Mouse (Mus musculus) heart, adult 2 months (tissue): ENCODE measurements at regions not wholly inside any gene's neighbourhood (a gene's known extent, or its start where the extent isn't known, plus 50 kb on each side); places are given as distances from the start of the nearest gene placed in this dataset.

Experiments used
- DNase-seq, 2 experiments: peaks; one replicate each; pipeline ENCODE4 v3.0.0; 2021
- H3K27ac ChIP-seq: fragments of 200-600 bp; 2 replicates; pipeline ENCODE4 v1.8.1; 2022
- H3K27me3 ChIP-seq: fragments of 200-500 bp; 2 replicates; pipeline ENCODE4 v1.6.1; 2012; ENCODE audit warnings: mild to moderate bottlenecking, low read length, inconsistent platforms, mixed read lengths; ENCODE audit not compliant: control insufficient read depth, insufficient read depth
- H3K36me3 ChIP-seq: fragments of 200-500 bp; 2 replicates; pipeline ENCODE4 v1.6.1; 2012; ENCODE audit warnings: low read length, inconsistent platforms; ENCODE audit not compliant: control insufficient read depth, insufficient read depth
- H3K4me1 ChIP-seq: fragments of 200-500 bp; 2 replicates; pipeline ENCODE4 v1.6.1; 2011; ENCODE audit warnings: low read length; ENCODE audit not compliant: control insufficient read depth, insufficient read depth
- H3K4me3 ChIP-seq: fragments of 200-600 bp; 2 replicates; pipeline ENCODE4 v1.8.1; 2022
- H3K79me2 ChIP-seq: fragments of 200-500 bp; replicated peaks from 2 replicates; pipeline ENCODE4 v1.6.1; 2012; ENCODE audit warnings: mild to moderate bottlenecking, inconsistent platforms, low read length, moderate library complexity, mixed read lengths; ENCODE audit not compliant: control insufficient read depth, insufficient read depth
- H3K9ac ChIP-seq: fragments of 200-500 bp; 2 replicates; pipeline ENCODE4 v1.6.1; 2012; ENCODE audit warnings: low read depth, mild to moderate bottlenecking, control low read depth, inconsistent platforms, low read length, mixed read lengths
- CTCF ChIP-seq: fragments of 200-600 bp; IDR thresholded peaks from 2 replicates; pipeline ENCODE4 v1.8.1; 2022; ENCODE audit warnings: antibody characterized with exemption, mild to moderate bottlenecking, moderate library complexity
- EP300 ChIP-seq: fragments of 200-500 bp; IDR thresholded peaks from 2 replicates; pipeline ENCODE4 v1.6.1; 2011; ENCODE audit warnings: low read depth, low read length, control low read depth; ENCODE audit not compliant: insufficient read depth
- POLR2A ChIP-seq: fragments of 200-500 bp; IDR thresholded peaks from 2 replicates; pipeline ENCODE4 v1.6.1; 2011; ENCODE audit warnings: mild to moderate bottlenecking, low read depth, low read length, control low read depth; ENCODE audit not compliant: insufficient read depth
- WGBS: fragments of 180-500 bp; shearing (Covaris S2); methylation state at CpG from one replicate; pipeline ENCODE4 v1.1.7; 2018; 5-methylcytosine and 5-hydroxymethylcytosine counted together
- intact Hi-C: fragments of 180-260 bp; cut with DNase I; formaldehyde crosslinking; loops from one replicate; pipeline ENCODE4 v1.15.1; 2025

DNA sequence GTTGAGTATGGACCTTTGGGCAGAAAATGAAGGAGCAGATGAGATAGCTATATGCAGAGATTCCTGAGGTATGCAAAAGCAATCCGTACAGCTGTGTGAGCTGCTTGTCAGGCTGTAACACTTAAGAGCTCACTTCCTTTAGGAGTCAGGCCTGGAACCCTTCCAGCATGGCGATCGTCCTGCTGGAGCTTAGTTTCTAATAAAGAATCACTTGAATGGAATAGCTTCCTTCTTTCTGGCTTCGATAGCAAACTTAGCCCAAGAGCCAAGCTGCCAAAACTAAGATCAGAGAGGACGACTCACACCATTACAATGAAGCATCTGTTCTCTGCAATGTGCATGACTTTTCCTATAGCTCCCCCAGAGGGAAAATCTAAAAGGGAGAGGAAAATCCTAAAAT lies 253.4 kb upstream of the Amot start:
- no peak overlapping the region for H3K4me3 ChIP-seq

DNA sequence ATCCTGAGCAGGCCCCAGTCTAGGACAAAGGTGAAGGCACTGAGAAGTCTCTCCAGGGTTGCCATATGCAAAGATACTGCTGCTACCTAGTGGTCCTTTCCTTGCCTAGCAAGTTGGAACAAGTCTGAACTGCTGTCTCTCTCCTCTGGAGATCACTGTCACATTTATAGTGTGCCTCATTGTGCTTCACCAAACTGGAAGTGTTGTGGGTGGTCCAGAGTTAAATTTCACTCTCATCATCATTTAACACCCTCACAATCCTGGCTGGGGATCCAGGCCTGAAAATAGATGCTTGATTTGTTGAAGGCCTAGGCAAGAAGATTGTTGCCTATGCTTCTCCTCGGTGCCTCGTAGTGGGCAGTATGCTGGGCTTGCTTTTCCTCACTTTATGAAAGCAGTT lies 248.4 kb upstream of the Amot start:
- H3K4me3 ChIP-seq, result no peak overlapping the region
- H3K9ac ChIP-seq, result no peak overlapping the region
- no peaks in the 10 kb centered on the region for H3K4me1 ChIP-seq
- no peaks in the 10 kb centered on the region for H3K79me2 ChIP-seq
- WGBS, result 79% methylated on average over 2 of the region's 2 CpGs
- DNase-seq, result no peak
- no peak for TF ChIP-seq POLR2A
- no peak for TF ChIP-seq CTCF
- TF ChIP-seq EP300, result no peak
- intact Hi-C loops, result no loop called here
- no peak overlapping the region for H3K27ac ChIP-seq
- H3K36me3 ChIP-seq, result no peaks in the 10 kb centered on the region
- no peaks in the 10 kb centered on the region for H3K27me3 ChIP-seq

More for the DNA sequence above, 253.4 kb upstream of the Amot start:
- H3K27ac ChIP-seq, result no peak overlapping the region
- TF ChIP-seq POLR2A (no peak), EP300 (no peak), CTCF (no peak)
- no peaks in the 10 kb centered on the region for H3K79me2 ChIP-seq
- intact Hi-C loops, result no loop called here
- no peaks in the 10 kb centered on the region for H3K27me3 ChIP-seq
- H3K4me1 ChIP-seq, result no peaks in the 10 kb centered on the region
- WGBS, result 21% methylated on average over 5 of the region's 5 CpGs
- no peak overlapping the region for H3K9ac ChIP-seq
- DNase-seq, result peak in 1 of 2 experiments; percentile 6
- no peaks in the 10 kb centered on the region for H3K36me3 ChIP-seq
